Mouse (Mus musculus): ENCODE data around the gene Fgf13.

Gene Fgf13

GRCm38 (mm10) chrX:59194149-59194548, 373.7 kb downstream of the Fgf13 start:
- in situ Hi-C loops (cut with MboI, MseI), result loop anchor here (10.0 kb wide), 1 partner anchor 421 kb away; no protein-coding TSS in a partner anchor

DNA sequence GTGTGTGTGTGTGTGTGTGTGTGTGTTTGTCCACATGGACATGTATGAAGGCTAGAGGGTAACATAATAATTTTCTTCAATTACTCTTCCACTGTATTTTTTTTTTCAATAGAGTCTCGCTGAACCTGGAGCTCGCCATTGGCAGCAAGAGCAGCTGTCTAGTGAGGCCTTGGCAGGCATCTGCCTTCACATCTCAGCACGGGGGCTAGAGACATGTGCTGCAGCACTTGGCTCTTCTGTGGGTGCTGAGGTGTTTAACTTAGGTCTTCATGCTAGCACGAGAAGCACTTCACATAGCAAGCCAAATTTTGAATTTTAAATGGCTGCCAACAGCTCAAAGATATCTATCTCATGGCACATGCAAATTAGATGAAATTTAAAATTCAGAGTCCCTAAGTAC, 380.9 kb downstream of the Fgf13 start:
- in situ Hi-C loops (cut with MboI, MseI), result no loop called here

GRCm38 (mm10) chrX:59182323-59182722, 385.5 kb downstream of the Fgf13 start:
- in situ Hi-C loops (cut with MboI, MseI), result no loop called here

DNA sequence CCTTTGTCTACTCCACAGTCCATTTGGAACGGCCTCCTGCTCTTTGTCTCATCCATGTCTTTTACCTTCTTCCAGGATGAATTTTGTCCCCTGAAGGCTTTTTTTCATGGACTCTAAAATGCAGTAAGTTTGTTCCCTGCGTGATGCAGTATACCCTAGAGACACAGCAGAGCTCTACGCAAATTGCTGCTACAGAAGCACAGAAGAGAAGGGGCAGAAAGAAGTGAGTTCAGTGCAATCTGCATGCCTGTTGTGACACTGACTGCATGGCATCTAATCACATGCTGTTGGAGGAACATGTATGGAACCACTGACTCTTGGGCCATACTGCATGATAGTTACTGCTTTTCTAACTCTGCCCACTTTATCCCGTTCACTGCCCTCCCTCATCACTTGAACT, 388.2 kb downstream of the Fgf13 start:
- in situ Hi-C loops (cut with MboI, MseI), result no loop called here

DNA sequence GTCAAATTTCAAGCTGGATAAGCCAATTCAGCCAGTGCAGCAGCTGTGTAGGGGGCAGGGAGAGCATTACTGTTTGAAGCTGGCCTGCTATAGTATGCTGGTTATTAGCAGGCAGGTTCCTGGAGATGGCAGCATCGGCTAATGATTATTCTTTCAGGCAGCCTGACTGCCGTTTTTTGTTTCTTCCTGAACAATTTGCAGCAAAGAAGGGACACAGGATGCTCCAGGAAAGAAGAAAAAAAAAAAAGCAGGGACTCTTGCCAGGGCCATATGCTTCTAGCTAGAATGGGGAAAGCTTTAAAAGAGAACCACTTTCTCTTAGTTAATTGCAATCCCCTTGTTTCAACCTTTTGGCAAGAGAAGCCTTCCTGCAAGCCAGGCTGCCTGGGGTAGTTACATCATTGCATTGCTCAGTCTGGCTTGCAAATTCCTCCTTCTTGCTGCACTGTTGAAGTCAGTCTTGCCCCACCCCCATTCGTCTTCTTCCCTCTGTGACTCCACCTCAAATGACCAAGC, 388.7 kb downstream of the Fgf13 start:
- in situ Hi-C loops (cut with MboI, MseI), result no loop called here

- in situ Hi-C loops (cut with MboI, MseI), result no loop called here
Observed at GRCm38 (mm10) chrX:59177653-59178052, 390.2 kb downstream of the Fgf13 start.

- in situ Hi-C loops (cut with MboI, MseI), result no loop called here
Observed at GRCm38 (mm10) chrX:59172200-59172599, 395.7 kb downstream of the Fgf13 start.

GRCm38 (mm10) chrX:59166763-59167162, 401.1 kb downstream of the Fgf13 start:
- in situ Hi-C loops (cut with MboI, MseI), result no loop called here

- in situ Hi-C loops (cut with MboI, MseI), result no loop called here
Observed at GRCm38 (mm10) chrX:59141947-59142346, 425.9 kb downstream of the Fgf13 start.

DNA sequence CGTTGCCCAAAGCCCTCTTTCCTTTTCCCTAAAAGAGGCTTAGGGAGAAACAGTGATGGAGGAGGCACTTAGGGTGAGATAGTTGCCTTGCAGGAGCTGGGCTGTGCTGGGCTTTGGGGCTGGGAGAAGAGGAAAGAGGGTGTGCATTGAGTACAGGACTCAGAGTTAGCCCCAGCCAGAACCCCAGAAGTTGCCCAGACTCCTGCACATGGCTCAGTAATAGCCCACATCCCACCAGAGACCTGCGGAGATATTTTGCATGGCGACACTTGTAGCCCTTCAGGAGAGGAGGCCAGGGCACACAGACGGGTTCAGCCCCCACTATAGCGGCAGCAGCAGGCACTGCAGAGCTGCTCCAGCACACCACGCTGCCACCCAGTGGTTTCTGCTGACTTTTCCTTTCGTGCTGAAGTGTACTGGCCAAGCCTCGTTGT, 432.9 kb downstream of the Fgf13 start:
- in situ Hi-C loops (cut with MboI, MseI), result no loop called here

- in situ Hi-C loops (cut with MboI, MseI), result no loop called here
Observed at GRCm38 (mm10) chrX:59134166-59134861, 433.6 kb downstream of the Fgf13 start.

DNA sequence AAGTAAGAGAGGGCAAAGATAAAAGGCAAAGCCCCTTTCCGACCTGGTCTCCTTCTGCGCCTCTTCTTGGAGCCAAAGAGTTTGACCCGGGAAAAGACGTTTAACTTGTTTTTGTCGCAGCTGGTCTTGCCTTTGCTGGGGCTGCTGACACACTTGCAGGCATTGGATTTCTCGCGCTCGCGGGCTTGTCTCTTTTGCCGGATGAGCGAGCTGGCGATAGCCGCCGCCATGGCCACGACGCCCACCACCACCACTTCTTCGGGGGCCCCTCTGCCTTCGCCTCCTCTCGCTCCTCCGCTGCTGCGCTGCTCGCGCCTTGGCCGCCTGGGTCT, 434.1 kb downstream of the Fgf13 start:
- in situ Hi-C loops (cut with MboI, MseI), result no loop called here

DNA sequence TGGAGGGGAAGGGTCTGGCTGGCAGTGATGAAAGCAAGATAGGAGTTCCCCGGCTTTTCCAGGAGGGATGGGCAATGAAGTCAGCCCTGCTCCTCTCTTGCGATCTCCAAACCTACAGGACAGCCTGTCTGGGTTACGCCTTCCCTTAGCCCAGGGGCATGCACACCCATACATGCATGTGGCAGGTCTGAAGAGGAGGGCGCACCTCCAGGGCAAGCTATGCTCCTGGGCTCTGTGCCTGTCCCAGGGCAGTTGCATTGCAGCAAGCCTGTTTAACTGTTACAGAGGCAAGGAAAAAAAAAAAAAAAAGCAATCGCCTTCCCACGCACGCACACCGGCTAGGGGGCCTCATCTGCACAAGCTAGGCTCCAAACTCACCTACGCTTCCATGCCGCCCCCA, 434.5 kb downstream of the Fgf13 start:
- in situ Hi-C loops (cut with MboI, MseI), result no loop called here

- in situ Hi-C loops (cut with MboI, MseI), result no loop called here
Observed at GRCm38 (mm10) chrX:59126637-59127036, 441.2 kb downstream of the Fgf13 start.

DNA sequence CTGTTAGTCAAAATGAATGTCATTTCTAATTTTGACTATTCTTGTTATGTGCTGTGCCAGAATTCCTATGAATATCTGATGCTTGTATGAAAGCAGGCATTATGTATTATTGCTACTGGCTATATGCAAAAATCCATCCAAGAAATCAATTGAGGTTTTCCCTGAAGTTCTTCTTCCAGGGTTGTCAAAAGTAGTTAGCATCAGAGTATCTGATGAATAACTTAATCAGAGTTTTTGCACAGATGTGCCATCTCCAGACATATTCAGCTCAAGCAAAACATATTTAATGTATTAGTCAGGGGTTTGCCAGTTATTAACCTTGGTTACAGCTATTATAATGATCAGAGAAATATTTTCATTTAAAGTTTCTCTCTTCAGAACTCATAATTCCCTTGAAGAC, 454.7 kb downstream of the Fgf13 start:
- in situ Hi-C loops (cut with MboI, MseI), result no loop called here

DNA sequence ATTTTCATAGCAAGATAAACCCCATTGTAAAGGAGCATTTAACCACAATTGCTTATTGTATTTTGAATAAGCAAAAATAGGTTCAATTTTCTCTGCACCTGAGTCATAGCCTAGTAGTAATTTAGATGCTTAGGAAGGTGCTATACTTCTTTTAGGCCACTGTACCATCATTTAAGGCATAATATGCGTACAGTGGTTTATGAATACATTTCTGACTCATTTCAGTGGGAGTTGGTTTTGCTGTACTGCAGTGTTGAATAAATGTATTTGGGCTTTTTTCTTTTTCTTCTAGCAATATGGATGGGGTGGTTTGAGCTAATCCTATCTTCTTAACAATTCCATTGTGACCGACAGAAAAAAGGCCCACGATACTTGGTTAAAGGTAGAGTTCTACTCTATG, 481.9 kb downstream of the Fgf13 start:
- in situ Hi-C loops (cut with MboI, MseI), result no loop called here

DNA sequence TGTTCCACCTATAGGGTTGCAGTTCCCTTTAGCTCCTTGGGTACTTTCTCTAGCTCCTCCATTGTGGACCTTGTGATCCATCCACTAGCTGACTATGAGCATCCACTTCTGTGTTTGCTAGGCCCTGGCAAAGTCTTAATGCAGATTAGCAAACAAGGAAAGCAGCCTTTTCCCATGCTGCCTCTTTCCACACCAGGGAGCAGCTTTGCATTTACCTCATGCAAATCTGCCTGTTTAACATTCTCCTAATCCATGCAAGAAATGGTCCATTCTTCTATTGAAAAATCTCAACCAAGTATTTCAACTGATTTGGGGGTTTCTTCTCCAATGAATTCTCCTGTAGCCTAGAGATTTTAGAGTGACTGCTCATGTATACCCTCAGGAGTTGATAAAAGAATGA, 487.4 kb downstream of the Fgf13 start:
- in situ Hi-C loops (cut with MboI, MseI), result no loop called here

DNA sequence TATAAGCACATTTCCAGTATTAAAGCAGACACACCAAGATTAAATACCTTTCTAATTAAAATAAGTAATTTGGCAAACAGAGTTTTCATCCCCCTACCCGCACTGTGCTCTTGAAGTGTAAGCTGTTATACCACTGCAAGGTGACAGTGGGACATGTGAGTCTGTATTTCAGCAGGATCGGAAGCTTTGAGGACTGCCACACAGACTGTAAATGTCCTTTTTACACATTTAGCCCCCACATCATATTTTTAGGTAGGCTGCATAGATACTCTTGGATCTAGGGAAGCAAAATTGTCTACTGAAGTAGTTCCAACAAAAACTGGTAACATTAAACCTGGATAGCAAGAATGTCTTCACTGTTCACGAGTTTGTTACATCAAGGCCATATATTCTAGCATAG, 495.8 kb downstream of the Fgf13 start:
- in situ Hi-C loops (cut with MboI, MseI), result no loop called here

- in situ Hi-C loops (cut with MboI, MseI), result no loop called here
Observed at GRCm38 (mm10) chrX:59063157-59063556, 504.7 kb downstream of the Fgf13 start.

GRCm38 (mm10) chrX:59034969-59035368, 532.9 kb downstream of the Fgf13 start:
- in situ Hi-C loops (cut with MboI, MseI), result no loop called here

Data from T-helper 1 cell (primary cell).